Mouse (Mus musculus) ES-E14 (cell line): ENCODE data around the gene Chac1. TPM values are rescaled to one million over a fixed set of nuclear protein-coding genes. Genes with fewer than 3 reads are reported as not detected.

Experiments
- DNase-seq: peaks from one replicate; pipeline ENCODE4 v3.0.0-alpha.2; 2013; ENCODE audit warnings: low read depth, low spot score
- H3K27ac ChIP-seq: 2 replicates; pipeline ENCODE4 v1.5.1; 2012; ENCODE audit warnings: low read depth, mild to moderate bottlenecking, low read length, moderate library complexity, mixed read lengths; ENCODE audit not compliant: poor library complexity, insufficient read depth, severe bottlenecking
- H3K36me3 ChIP-seq: 2 replicates; pipeline ENCODE4 v1.6.1; 2012; ENCODE audit warnings: mild to moderate bottlenecking, low read length, moderate library complexity, mixed read lengths; ENCODE audit not compliant: control insufficient read depth, poor library complexity, insufficient read depth, severe bottlenecking
- H3K4me1 ChIP-seq, 2 experiments: fragments of 150-350 bp in 1 of 2; sonication (generic) in 1 of 2; 2 replicates each; pipeline ENCODE4 v1.6.1; 2012; ENCODE audit warnings: low read length in 2 of 2, mild to moderate bottlenecking in 1 of 2, mixed read lengths in 1 of 2; ENCODE audit not compliant: control insufficient read depth in 2 of 2, insufficient read depth in 2 of 2, poor library complexity in 1 of 2
- H3K4me3 ChIP-seq, 2 experiments: fragments of 150-350 bp in 1 of 2; sonication (generic) in 1 of 2; 2 replicates each; pipeline ENCODE4 v1.5.1; 2012; ENCODE audit warnings: low read length in 2 of 2, low read depth in 1 of 2, mild to moderate bottlenecking in 1 of 2, mixed read lengths in 1 of 2; ENCODE audit not compliant: insufficient read depth in 1 of 2, poor library complexity in 1 of 2, severe bottlenecking in 1 of 2
- H3K9ac ChIP-seq: 2 replicates; pipeline ENCODE4 v1.6.1; 2012; ENCODE audit warnings: low read depth, mild to moderate bottlenecking, low read length, mixed read lengths; ENCODE audit not compliant: poor library complexity, insufficient read depth, severe bottlenecking
- H3K9me3 ChIP-seq: fragments of 150-350 bp; sonication (generic); 2 replicates; pipeline ENCODE4 v1.6.1; 2012; ENCODE audit warnings: low read depth, mild to moderate bottlenecking, low read length; ENCODE audit not compliant: control insufficient read depth, insufficient read depth
- CHD2 ChIP-seq: IDR thresholded peaks from 2 replicates; pipeline ENCODE4 v1.6.1; 2014; ENCODE audit warnings: mild to moderate bottlenecking, low read depth, low read length, inconsistent platforms
- HCFC1 ChIP-seq: IDR thresholded peaks from 2 replicates; pipeline ENCODE4 v1.6.1; 2012; ENCODE audit warnings: low read length, inconsistent platforms, borderline replicate concordance; ENCODE audit not compliant: insufficient read depth
- MAFK ChIP-seq: IDR thresholded peaks from 2 replicates; pipeline ENCODE4 v1.6.1; 2014; ENCODE audit warnings: mild to moderate bottlenecking, low read depth, low read length, inconsistent platforms; ENCODE audit not compliant: insufficient read depth
- ZC3H11A ChIP-seq: IDR thresholded peaks from 2 replicates; pipeline ENCODE4 v1.6.1; 2012; ENCODE audit warnings: low read depth, mild to moderate bottlenecking, inconsistent platforms, low read length, borderline replicate concordance
- ZNF384 ChIP-seq: IDR thresholded peaks from 2 replicates; pipeline ENCODE4 v1.6.1; 2012; ENCODE audit warnings: low read depth, low read length, inconsistent platforms
- in situ Hi-C, 2 experiments: fragments of 600-800 bp; cut with MboI; formaldehyde crosslinking; loops; one replicate each; pipeline ENCODE4 v1.15.1; 2025; ENCODE audit warnings: low sequenced_read_pairs in 2 of 2, inconsistent platforms in 1 of 2; ENCODE audit not compliant: unreplicated experiment in 2 of 2
- total RNA-seq: library from RNA; depleted of rRNA; stranded (reverse); fragments of 300-350 nt; gene quantifications from 2 replicates; pipeline ENCODE4 v1.2.3, GENCODE M21; 2012

Chac1 gene
- total RNA-seq, 1 experiment, result 20.9 TPM

GRCm38 (mm10) chr2:119344537-119345138, 6.4 kb upstream of the Chac1 start:
- no peak overlapping the region for H3K9ac ChIP-seq
- H3K36me3 ChIP-seq, result no peaks in the 10 kb centered on the region
- no peak for DNase-seq
- H3K4me3 ChIP-seq, result no peak overlapping the region
- TF ChIP-seq CHD2 (no peak), MAFK (no peak), HCFC1 (no peak), ZNF384 (no peak), ZC3H11A (no peak)
- in situ Hi-C loops, result loop anchor here in 1 of 2 experiments (25.0 kb wide), 1 partner anchor 168 kb away; no protein-coding TSS in a partner anchor
- no peak overlapping the region for H3K27ac ChIP-seq
- H3K9me3 ChIP-seq, result no peaks in the 10 kb centered on the region
- H3K4me1 ChIP-seq, result peaks cover 0 to 2% of the 10 kb centered on the region in 2 experiments; a peak in 1 of 4 replicates

GRCm38 (mm10) chr2:119353707-119354106, 2.7 kb downstream of the Chac1 start:
- TF ChIP-seq HCFC1 (no peak), ZNF384 (no peak), ZC3H11A (no peak), CHD2 (no peak), MAFK (no peak)
- in situ Hi-C loops, result no loop called here
- Histone ChIP-seq H3K4me3 (no peak overlapping the region), H3K27ac (no peak overlapping the region), H3K9me3 (no peaks in the 10 kb centered on the region), H3K9ac (no peak overlapping the region), H3K36me3 (peaks cover 11% of the 10 kb centered on the region; the same call in 1 of the 2 replicates), H3K4me1 (peaks cover 0 to 3% of the 10 kb centered on the region in 2 experiments; a peak in 1 of 4 replicates)
- no peak for DNase-seq

- H3K4me3 ChIP-seq, result no peak overlapping the region
- in situ Hi-C loops, result no loop called here
Measured at GRCm38 (mm10) chr2:119355089-119355488, 4.1 kb downstream of the Chac1 start.

GRCm38 (mm10) chr2:119355651-119356050, 4.6 kb downstream of the Chac1 start:
- Histone ChIP-seq H3K36me3 (peaks cover 11% of the 10 kb centered on the region; the same call in 1 of the 2 replicates), H3K4me3 (no peak overlapping the region), H3K4me1 (peaks cover 0 to under 1% of the 10 kb centered on the region in 2 experiments; a peak in 1 of 4 replicates), H3K9me3 (no peaks in the 10 kb centered on the region), H3K9ac (no peak overlapping the region), H3K27ac (no peak overlapping the region)
- TF ChIP-seq ZNF384, result no peak
- no peak for TF ChIP-seq CHD2
- no peak for DNase-seq
- in situ Hi-C loops, result no loop called here

More at GRCm38 (mm10) chr2:119355089-119355488, 4.1 kb downstream of the Chac1 start:
- H3K9ac ChIP-seq, result no peak overlapping the region
- H3K36me3 ChIP-seq, result peaks cover 11% of the 10 kb centered on the region; the same call in 1 of the 2 replicates
- no peak for TF ChIP-seq MAFK
- no peaks in the 10 kb centered on the region for H3K9me3 ChIP-seq
- DNase-seq, result no peak
- H3K4me1 ChIP-seq, result peaks cover 0 to 3% of the 10 kb centered on the region in 2 experiments; a peak in 1 of 4 replicates
- H3K27ac ChIP-seq, result no peak overlapping the region

DNA sequence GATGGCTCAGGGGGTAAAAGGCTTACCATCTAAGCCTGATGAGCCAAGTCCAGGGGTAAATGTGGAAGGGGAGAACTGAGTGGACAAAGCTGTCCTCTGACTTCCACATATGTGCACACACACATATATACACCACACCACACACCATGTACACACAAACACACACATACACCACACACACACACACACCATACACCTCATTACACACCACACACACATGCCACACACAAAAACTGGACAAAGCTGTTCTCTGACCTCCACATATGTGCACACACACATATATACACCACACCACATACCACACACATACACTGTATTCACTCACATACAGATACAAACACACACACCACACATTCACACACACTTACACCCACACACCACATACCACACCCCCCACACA, 5.3 kb downstream of the Chac1 start:
- TF ChIP-seq HCFC1 (no peak), ZC3H11A (no peak), ZNF384 (no peak), MAFK (no peak), CHD2 (no peak)
- peaks cover 11% of the 10 kb centered on the region; the same call in 1 of the 2 replicates for H3K36me3 ChIP-seq

More for the DNA sequence above, 5.3 kb downstream of the Chac1 start:
- in situ Hi-C loops, result no loop called here
- Histone ChIP-seq H3K4me3 (no peak overlapping the region), H3K9ac (no peak overlapping the region), H3K27ac (no peak overlapping the region), H3K4me1 (no peaks in the 10 kb centered on the region; a peak in 1 of 4 replicates), H3K9me3 (no peaks in the 10 kb centered on the region)
- DNase-seq, result no peak
